Mouse (Mus musculus): ENCODE results near the gene Manf.
A peak's percentile ranks its signal among the peaks of the same experiment; 100 is the strongest.

Gene Manf

DNA sequence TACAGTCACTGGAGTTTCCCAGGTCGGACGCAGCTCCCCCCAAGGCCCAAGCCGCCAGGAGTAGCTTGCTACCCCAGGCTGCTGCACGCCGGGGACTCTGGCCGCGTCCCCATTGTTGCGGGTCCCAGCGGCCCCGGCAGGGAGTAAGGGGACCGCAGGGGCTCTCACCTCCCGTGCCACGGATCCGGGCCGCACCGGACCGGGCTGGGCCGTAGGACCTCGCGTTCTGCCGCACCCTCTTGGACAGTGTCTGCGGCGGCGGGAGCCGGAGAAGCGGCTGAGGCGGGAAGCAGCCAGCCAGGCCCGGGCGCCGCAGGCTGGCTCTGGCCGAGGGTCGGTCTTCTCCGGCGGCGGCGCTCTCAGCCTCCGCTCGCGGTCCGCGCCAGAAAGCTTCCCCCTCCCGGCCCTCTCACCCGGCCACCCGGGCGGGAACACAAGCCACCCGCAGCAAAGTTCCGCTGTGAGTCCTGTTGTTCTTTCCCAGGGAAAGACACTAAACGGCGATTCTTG lies 102.9 kb downstream of the Manf start, which contains the start of gene Rad54l2:
Gene Rad54l2, minus strand, starts transcription at position 383 of the 510 bp plus-strand sequence.
- peak within 1 kb of the TSS; percentile 97 for H3K4me3 ChIP-seq (replicated peaks; ENCODE audit: low read length)
- TF ChIP-seq POU5F1 (IDR thresholded peaks at IDR 0.05; ENCODE audit: borderline replicate concordance, low read length) (peak; percentile 25; the same call in 1 of the 2 replicates), NANOG (IDR thresholded peaks at IDR 0.05; ENCODE audit: borderline replicate concordance, low read length) (no peak)
- peaks cover 3% of the 10 kb centered on the region for H3K27me3 ChIP-seq (ENCODE audit: insufficient read depth, low read length)
- no peaks in the 10 kb centered on the region for H3K9me3 ChIP-seq (ENCODE audit: low read length)
- H3K36me3 ChIP-seq (ENCODE audit: insufficient read depth, low read length): no peaks in the 10 kb centered on the region
- H3K4me1 ChIP-seq (replicated peaks; ENCODE audit: low read depth, low read length): peaks cover 36% of the 10 kb centered on the region

All from E14TG2a.4 (cell line).